Mouse (Mus musculus) embryonic stem cell, embryonic (primary cell): ENCODE data around the gene Uts2b.

Experiments
- CTCF ChIA-PET, 4 experiments: fragments of 300-600 bp in 2 of 4; fragments of 350-600 bp in 2 of 4; sonication (Branson Sonifier 250); formaldehyde crosslinking; loops; one replicate each; lab custom pipeline; 2022; ENCODE audit warnings: inconsistent platforms in 2 of 4; lab: Charles Lee
- POLR2A ChIA-PET, 4 experiments: fragments of 300-600 bp in 2 of 4; fragments of 350-600 bp in 2 of 4; sonication (Branson Sonifier 250); formaldehyde crosslinking; loops; one replicate each; lab custom pipeline; 2022; ENCODE audit warnings: antibody characterized with exemption in 4 of 4, inconsistent platforms in 1 of 4; lab: Charles Lee

Gene Uts2b

GRCm38 (mm10) chr16:27370191-27370590 is at the start of gene Uts2b:
TSS of gene Uts2b (minus strand) at chr16:27370239.
- CTCF ChIA-PET: no interaction called here
- POLR2A ChIA-PET: no interaction called here

- ChIA-PET CTCF (no interaction called here), POLR2A (no interaction called here)
These were observed 47.6 kb upstream of the Uts2b start for GRCm38 (mm10) chr16:27417632-27418031.

DNA sequence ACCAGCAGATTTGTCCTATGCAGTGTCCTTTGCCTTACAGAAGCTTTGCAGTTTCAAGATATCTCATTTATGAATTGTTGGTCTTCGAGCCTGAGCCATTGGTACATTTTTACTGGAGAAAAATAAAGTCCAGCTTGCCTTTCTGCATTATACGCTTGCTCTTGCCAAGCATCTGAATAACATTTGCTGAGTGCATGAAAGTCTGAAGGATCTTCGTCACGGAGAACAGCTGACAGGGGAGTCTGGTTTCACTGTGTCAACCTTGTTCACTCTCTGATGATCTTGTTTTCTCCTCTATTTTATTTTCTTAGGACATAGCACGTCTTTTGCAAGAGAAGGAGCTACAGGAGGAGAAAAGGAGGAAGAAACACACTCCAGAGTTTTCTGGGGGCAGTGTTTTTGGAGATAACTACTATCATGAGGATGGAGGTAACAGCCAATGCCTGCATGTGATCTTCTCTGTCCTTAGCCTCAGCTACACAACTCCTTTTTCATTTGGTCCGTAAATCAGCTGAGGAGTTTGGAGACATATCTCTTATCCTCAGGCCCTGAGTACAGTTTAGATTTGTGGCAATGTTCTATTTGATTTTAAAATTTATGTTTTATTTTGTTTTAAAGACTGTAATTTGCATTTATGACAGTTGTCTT is 47.0 kb upstream of the Uts2b start:
- ChIA-PET CTCF (no interaction called here), POLR2A (interaction anchor here in 1 of 4 experiments (0.6 kb wide), 1 partner anchor 22 kb away, joined by 4 read pairs; no protein-coding TSS in a partner anchor)

GRCm38 (mm10) chr16:27404107-27404506 is 34.1 kb upstream of the Uts2b start:
- POLR2A ChIA-PET: no interaction called here

DNA sequence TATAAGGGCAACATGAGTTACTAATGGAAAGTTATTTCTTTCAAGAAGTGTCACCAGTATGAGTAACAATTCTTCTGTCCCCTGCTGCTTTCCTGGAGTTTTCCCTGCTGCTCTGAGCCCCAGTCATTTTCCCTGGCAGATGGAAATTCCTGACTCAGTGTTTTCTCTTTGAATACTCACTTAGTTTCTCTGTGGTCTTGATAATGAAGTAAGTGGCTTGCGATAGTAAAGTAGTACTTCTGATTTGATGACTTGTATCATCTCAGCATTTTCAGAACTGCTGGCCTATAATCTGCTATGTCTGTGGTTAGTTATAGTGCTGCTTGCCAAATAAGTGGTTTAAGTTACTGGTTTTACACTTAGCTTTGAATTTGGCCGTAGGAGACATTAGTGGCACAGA is 31.5 kb upstream of the Uts2b start:
- POLR2A ChIA-PET: no interaction called here
- CTCF ChIA-PET: no interaction called here

More at GRCm38 (mm10) chr16:27404107-27404506, 34.1 kb upstream of the Uts2b start:
- CTCF ChIA-PET: no interaction called here

GRCm38 (mm10) chr16:27399719-27400253 is 29.7 kb upstream of the Uts2b start:
- ChIA-PET POLR2A (no interaction called here), CTCF (no interaction called here)

- POLR2A ChIA-PET: no interaction called here
- CTCF ChIA-PET: no interaction called here
These were observed 29.1 kb upstream of the Uts2b start for GRCm38 (mm10) chr16:27399026-27399718.

GRCm38 (mm10) chr16:27396951-27397350 is 26.9 kb upstream of the Uts2b start:
- ChIA-PET CTCF (no interaction called here), POLR2A (interaction anchor here in 1 of 4 experiments (0.7 kb wide), 1 partner anchor 26 kb away, joined by 3 read pairs; no protein-coding TSS in a partner anchor)

GRCm38 (mm10) chr16:27395251-27396037 is 25.4 kb upstream of the Uts2b start:
- ChIA-PET POLR2A (interaction anchor here in 2 of 4 experiments (0.5 to 0.6 kb wide), 2 partner anchors 24 to 27 kb away, joined by 3 read pairs; no protein-coding TSS in a partner anchor), CTCF (no interaction called here)

- ChIA-PET CTCF (no interaction called here), POLR2A (no interaction called here)
These were observed 21.8 kb upstream of the Uts2b start for GRCm38 (mm10) chr16:27391845-27392244.

DNA sequence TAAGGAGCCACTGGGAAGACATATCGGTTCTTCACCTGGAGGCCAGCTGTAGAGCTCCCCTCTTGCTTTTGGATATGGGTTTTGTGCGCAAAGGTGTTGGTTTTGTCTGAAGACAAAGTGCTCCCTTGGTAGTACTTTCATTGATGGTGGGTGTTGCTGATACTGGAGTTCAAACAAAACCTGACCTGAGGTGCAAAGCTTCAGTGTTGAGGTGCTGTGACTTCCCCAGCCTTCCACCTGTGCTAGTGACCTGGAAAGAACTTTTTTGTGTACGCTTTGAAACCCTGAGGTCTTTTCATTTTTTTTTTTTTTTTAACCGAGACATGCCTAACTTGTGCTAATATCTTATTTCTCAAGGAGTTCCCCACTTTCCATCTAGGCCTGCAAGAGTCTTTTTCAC is 20.3 kb upstream of the Uts2b start:
- CTCF ChIA-PET: no interaction called here

GRCm38 (mm10) chr16:27389534-27390282 is 19.7 kb upstream of the Uts2b start:
- CTCF ChIA-PET: interaction anchor here in 1 of 4 experiments (0.6 kb wide), 1 partner anchor 413 kb away, joined by 5 read pairs; no protein-coding TSS in a partner anchor
- POLR2A ChIA-PET: interaction anchor here in 2 of 4 experiments (0.6 to 0.8 kb wide), 3 partner anchors 9 to 41 kb away, joined by 3 to 5 read pairs (median 3); no protein-coding TSS in a partner anchor

More for the DNA sequence above, 20.3 kb upstream of the Uts2b start:
- POLR2A ChIA-PET: no interaction called here

- POLR2A ChIA-PET: interaction anchor here in 2 of 4 experiments (0.6 to 0.8 kb wide), 3 partner anchors 8 to 40 kb away, joined by 3 to 5 read pairs (median 3); no protein-coding TSS in a partner anchor
- CTCF ChIA-PET: interaction anchor here in 1 of 4 experiments (0.6 kb wide), 1 partner anchor 413 kb away, joined by 5 read pairs; no protein-coding TSS in a partner anchor
These were observed 18.9 kb upstream of the Uts2b start, which contains the start of gene Ccdc50 for GRCm38 (mm10) chr16:27388761-27389451. TSS of gene Ccdc50 (plus strand) at chr16:27388869.

- POLR2A ChIA-PET: interaction anchor here in 1 of 4 experiments (0.8 kb wide), 1 partner anchor 23 kb away, joined by 3 read pairs; no protein-coding TSS in a partner anchor
- CTCF ChIA-PET: no interaction called here
These were observed 17.9 kb upstream of the Uts2b start for GRCm38 (mm10) chr16:27387634-27388611.

DNA sequence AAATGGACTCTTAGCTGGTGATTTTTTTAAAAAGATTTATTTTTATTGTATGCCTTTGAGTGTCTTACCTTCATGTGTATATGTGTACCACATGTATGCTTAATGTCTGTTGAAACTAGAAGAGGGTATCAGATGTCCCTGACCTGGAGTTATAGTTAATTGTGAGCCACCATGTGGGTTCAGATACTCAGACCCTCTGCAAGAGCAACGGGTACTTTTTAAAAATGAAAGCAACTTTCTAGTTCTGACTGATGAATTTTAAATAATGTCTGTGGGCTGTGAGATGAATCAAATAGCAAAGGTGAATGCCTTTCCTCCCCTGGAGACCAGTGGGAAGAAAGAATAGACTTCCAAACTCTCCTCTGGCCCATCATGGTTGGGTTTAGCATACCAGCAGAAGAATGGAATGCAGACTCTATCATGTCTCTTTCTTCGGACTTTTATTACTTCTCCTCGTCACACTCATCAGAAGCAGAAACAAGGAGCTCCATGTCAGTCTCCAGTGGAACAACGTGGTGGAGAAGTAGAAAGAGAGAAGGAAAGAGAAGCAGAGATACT is 16.9 kb upstream of the Uts2b start:
- ChIA-PET CTCF (no interaction called here), POLR2A (interaction anchor here in 1 of 4 experiments (0.8 kb wide), 1 partner anchor 22 kb away, joined by 3 read pairs; no protein-coding TSS in a partner anchor)

- ChIA-PET POLR2A (no interaction called here), CTCF (no interaction called here)
These were observed 15.6 kb upstream of the Uts2b start for GRCm38 (mm10) chr16:27385649-27386048.
